ENCODE assay signal across 1 mouse cellular context in the genomic region with DNA sequence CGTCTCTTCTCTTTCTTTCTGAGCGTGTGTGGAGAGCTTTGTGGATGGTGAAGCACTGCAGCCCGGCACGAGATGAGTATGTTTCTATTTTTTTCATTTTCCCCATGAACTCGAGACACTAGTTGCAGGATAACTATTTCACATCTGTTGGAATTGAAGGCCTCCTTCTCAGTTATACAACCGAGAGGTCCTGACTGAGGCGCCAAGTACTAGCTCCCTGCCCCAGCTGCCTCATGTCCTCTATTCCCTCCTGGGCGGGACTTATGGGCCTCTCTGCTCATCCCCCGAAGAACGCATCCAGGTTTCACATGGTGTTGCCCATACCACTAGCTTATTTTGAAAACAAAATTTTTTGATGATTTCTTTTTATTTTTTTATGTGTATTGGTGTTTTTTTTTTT.
TF ChIP-seq lines count a peak whose summit lies in the region.

No protein-coding gene starts in this region.

TF ChIP-seq in MEL, 35 proteins besides CTCF, POLR2A, EP300 and RAD21:
- TF ChIP-seq TCF12 (IDR thresholded peaks at IDR 0.05; ENCODE audit: low read depth, low read length) (no peak), HCFC1 (IDR thresholded peaks at IDR 0.05; ENCODE audit: low read depth, low read length) (no peak), ZMIZ1 (IDR thresholded peaks at IDR 0.05; ENCODE audit: low read depth, low read length) (no peak)
